ENCODE assay signal across 12 mouse cellular contexts in the genomic region with DNA sequence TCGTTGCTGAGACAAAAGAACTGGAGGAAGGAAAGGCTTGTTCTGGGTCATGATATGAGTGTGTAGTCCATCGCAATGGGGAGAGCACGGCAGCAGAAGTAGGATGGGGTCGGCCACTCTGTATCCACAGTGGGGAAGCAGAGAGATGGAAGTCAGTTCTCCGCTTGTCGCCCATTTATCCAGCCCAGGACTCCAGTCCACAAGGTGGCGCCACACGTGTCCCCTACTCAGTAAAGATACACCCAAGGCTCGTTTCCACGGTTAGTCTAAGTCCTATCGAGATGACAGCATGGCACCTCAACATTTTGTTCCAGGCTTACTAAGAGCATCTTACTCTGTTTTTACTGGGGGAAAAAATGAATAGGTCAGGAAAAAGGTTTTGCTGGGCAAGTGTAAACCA. TPM values are rescaled to one million over a fixed set of nuclear protein-coding genes. Genes with fewer than 3 reads are reported as not detected.
DNase-seq lines count a peak whose midpoint lies in the region; ATAC-seq and TF ChIP-seq lines count a peak whose summit lies in the region.
"Had no signal": no experiment of that assay in that cellular context is flagged by ENCODE, and none has a peak within 500 bp of the region (broad histone marks: within the 10 kb centered on the region; RNA-seq: fewer than 3 reads in every experiment).

No protein-coding gene starts in this region.

- no peak for DNase-seq in heart, postnatal 0 days (ENCODE audit: low spot score)
- no peak for DNase-seq in heart, adult 11 months
- peak in 1 of 2 experiments; percentile 9 for DNase-seq in spleen, adult 2 months (ENCODE audit: low read depth in 1 of 2, low spot score in 2 of 2)
- no peak for DNase-seq in spleen, postnatal 14 days (ENCODE audit: low spot score in 2 of 2)
- peak; percentile 30 to 37 for DNase-seq in lung, adult 18-20 months
- peak; percentile 71 for DNase-seq in thymus, postnatal 4 days
- no peak for DNase-seq in layer of hippocampus, adult 18-20 months (ENCODE audit: low spot score in 2 of 2)

- WGBS in heart, postnatal 0 days = 61% methylated on average over 11 of the region's 11 CpGs
- WGBS in spleen, adult 2 months = 68% methylated on average over 11 of the region's 11 CpGs
- WGBS in forebrain, embryonic 12.5 days = 88% methylated on average over 11 of the region's 11 CpGs

- H3K4me1 ChIP-seq in heart, postnatal 0 days (ENCODE audit: control insufficient read depth, insufficient read depth) = 0 out of 2 replicates have a peak, but pooled peaks cover 8% of the 10 kb centered on the region
- H3K4me1 ChIP-seq in spleen, adult 2 months (ENCODE audit: control insufficient read depth, insufficient read depth, insufficient read length) = no peaks in the 10 kb centered on the region
- H3K4me1 ChIP-seq in forebrain, embryonic 12.5 days = no peaks in the 10 kb centered on the region
- H3K4me1 ChIP-seq: hindbrain, embryonic 15.5 days; stomach, embryonic 15.5 days had no signal

- H3K36me3 ChIP-seq in heart, postnatal 0 days (replicated peaks; ENCODE audit: control insufficient read depth, insufficient read depth, low read length) = no peaks in the 10 kb centered on the region
- no peaks in the 10 kb centered on the region for H3K36me3 ChIP-seq in spleen, adult 2 months (ENCODE audit: control insufficient read depth, insufficient read depth, low read length)
- H3K36me3 ChIP-seq in forebrain, embryonic 12.5 days (replicated peaks) = no peaks in the 10 kb centered on the region
- H3K36me3 ChIP-seq: hindbrain, embryonic 15.5 days; stomach, embryonic 15.5 days had no signal

- peaks cover 75% of the 10 kb centered on the region for H3K27me3 ChIP-seq in heart, postnatal 0 days (ENCODE audit: control insufficient read depth, insufficient read depth, low read length)
- no peaks in the 10 kb centered on the region for H3K27me3 ChIP-seq in spleen, adult 2 months (ENCODE audit: control insufficient read depth, insufficient read depth, low read length)
- H3K27me3 ChIP-seq in forebrain, embryonic 12.5 days = no peaks in the 10 kb centered on the region
- H3K27me3 ChIP-seq: hindbrain, embryonic 15.5 days; stomach, embryonic 15.5 days had no signal

- TF ChIP-seq EP300 in heart, postnatal 0 days (IDR thresholded peaks at IDR 0.05; ENCODE audit: low read depth) = no peak

- peaks cover 6% of the 10 kb centered on the region; the same call in 1 of the 2 replicates for H3K9me3 ChIP-seq in heart, postnatal 0 days (replicated peaks; ENCODE audit: control insufficient read depth, low read length)
- 0 out of 2 replicates have a peak, but pooled peaks cover 3% of the 10 kb centered on the region for H3K9me3 ChIP-seq in forebrain, embryonic 12.5 days
- H3K9me3 ChIP-seq: hindbrain, embryonic 15.5 days; stomach, embryonic 15.5 days had no signal

- no peak for ATAC-seq in heart, postnatal 0 days (ENCODE audit: insufficient read depth, low read depth)
- ATAC-seq in forebrain, embryonic 12.5 days (ENCODE audit: low FRiP score) = no peak

- no peak overlapping the region for H3K4me2 ChIP-seq in heart, postnatal 0 days (ENCODE audit: low read depth, low read length)
- no peak overlapping the region for H3K4me2 ChIP-seq in forebrain, embryonic 12.5 days
- H3K4me2 ChIP-seq: hindbrain, embryonic 15.5 days; stomach, embryonic 15.5 days had no signal

- H3K9ac ChIP-seq in heart, postnatal 0 days (replicated peaks; ENCODE audit: low read depth, low read length) = no peak overlapping the region
- no peak overlapping the region for H3K9ac ChIP-seq in forebrain, embryonic 12.5 days
- H3K9ac ChIP-seq: hindbrain, embryonic 15.5 days; stomach, embryonic 15.5 days had no signal

- no peak for TF ChIP-seq POLR2A in spleen, adult 2 months (IDR thresholded peaks at IDR 0.05; ENCODE audit: low read depth, low read length)

- H3K27ac ChIP-seq in heart, postnatal 0 days (ENCODE audit: low read depth) = no peak overlapping the region
- no peak overlapping the region for H3K27ac ChIP-seq in spleen, adult 2 months (ENCODE audit: insufficient read depth, low read length)
- no peak overlapping the region for H3K27ac ChIP-seq in forebrain, embryonic 12.5 days
- H3K27ac ChIP-seq: hindbrain, embryonic 15.5 days; stomach, embryonic 15.5 days had no signal

- no peak overlapping the region for H3K4me3 ChIP-seq in heart, postnatal 0 days (ENCODE audit: low read depth, low read length)
- no peak overlapping the region for H3K4me3 ChIP-seq in spleen, adult 2 months (ENCODE audit: extremely low read depth, insufficient read depth, insufficient read length)
- H3K4me3 ChIP-seq in forebrain, embryonic 12.5 days (replicated peaks) = no peak overlapping the region
- H3K4me3 ChIP-seq: hindbrain, embryonic 15.5 days; stomach, embryonic 15.5 days had no signal

- TF ChIP-seq CTCF in heart, postnatal 0 days (IDR thresholded peaks at IDR 0.05; ENCODE audit: low read depth) = peak; percentile 34; the same call in 1 of the 2 replicates
- TF ChIP-seq CTCF in spleen, adult 2 months (IDR thresholded peaks at IDR 0.05; ENCODE audit: extremely low read depth, insufficient read depth, insufficient read length, insufficient replicate concordance) = 0 out of 2 replicates have a peak, but pooled peaks have one; percentile 12

RNA-seq across cellular contexts. Expression of a gene that starts 20.0 kb away (rescaled TPM):
- 11.4 and 30.2 TPM in 2 replicates for total RNA-seq in heart, postnatal 0 days (2014; rRNA removed; ENCODE audit: low replicate concordance)
- 42.1 and 46.2 TPM in 2 replicates for polyA plus RNA-seq in heart, postnatal 0 days (2015; fragmentation: Nextera tagmentation; extraction: Ambion mirVana)
- polyA plus RNA-seq in spleen, adult 2 months (2012; rRNA removed) = 3.0 and 4.0 TPM in 2 replicates
- polyA plus RNA-seq in forebrain, embryonic 12.5 days (2016; fragmentation: Nextera tagmentation; extraction: Ambion mirVana) = 139 and 140 TPM in 2 replicates
- 10 to 100 TPM; 25.9 to 29.2 TPM for total RNA-seq in layer of hippocampus, adult 18-20 months (2021)

RNA-seq across cellular contexts. Expression of a gene that starts 20.7 kb away (rescaled TPM):
- not detected in 2 replicates for total RNA-seq in heart, postnatal 0 days (2014; rRNA removed; ENCODE audit: low replicate concordance)
- polyA plus RNA-seq in heart, postnatal 0 days (2015; fragmentation: Nextera tagmentation; extraction: Ambion mirVana) = not detected in 2 replicates
- polyA plus RNA-seq in spleen, adult 2 months (2012; rRNA removed) = not detected in 2 replicates
- polyA plus RNA-seq in forebrain, embryonic 12.5 days (2016; fragmentation: Nextera tagmentation; extraction: Ambion mirVana) = 0.06 TPM in 1 of 2 replicates, not detected in the other
- not detected for total RNA-seq in layer of hippocampus, adult 18-20 months (2021)
- polyA plus RNA-seq: embryonic facial prominence, embryonic 14.5 days; neural tube, embryonic 11.5 days; stomach, embryonic 15.5 days had no signal

RNA-seq across cellular contexts. Expression of a gene that starts 48.6 kb away (rescaled TPM):
- total RNA-seq in heart, postnatal 0 days (2014; rRNA removed; ENCODE audit: low replicate concordance) = not detected in 2 replicates
- 0.38 and 0.45 TPM in 2 replicates for polyA plus RNA-seq in heart, postnatal 0 days (2015; fragmentation: Nextera tagmentation; extraction: Ambion mirVana)
- polyA plus RNA-seq in spleen, adult 2 months (2012; rRNA removed) = 0.11 and 0.35 TPM in 2 replicates
- polyA plus RNA-seq in forebrain, embryonic 12.5 days (2016; fragmentation: Nextera tagmentation; extraction: Ambion mirVana) = 1.00 and 1.3 TPM in 2 replicates
- total RNA-seq in layer of hippocampus, adult 18-20 months (2021) = 10 to 100 TPM; 86.2 to 92.8 TPM

Comparison
In these comparisons a context has a peak if more than half of its experiments do, and no peak if none do; other contexts are left out.
1. DNase-seq: peak in lung, adult 18-20 months (2 of 2) and thymus, postnatal 4 days (single experiment); none in heart, postnatal 0 days (single experiment), heart, adult 11 months (single experiment), spleen, postnatal 14 days (0 of 2) and layer of hippocampus, adult 18-20 months (0 of 2).